Mouse (Mus musculus) embryo, embryonic 11 days (tissue): ENCODE measurements around the gene Zfp292.

Source experiments
- DNase-seq: peaks from one replicate; pipeline ENCODE4 v3.0.0-alpha.2; 2015

Gene Zfp292

DNA sequence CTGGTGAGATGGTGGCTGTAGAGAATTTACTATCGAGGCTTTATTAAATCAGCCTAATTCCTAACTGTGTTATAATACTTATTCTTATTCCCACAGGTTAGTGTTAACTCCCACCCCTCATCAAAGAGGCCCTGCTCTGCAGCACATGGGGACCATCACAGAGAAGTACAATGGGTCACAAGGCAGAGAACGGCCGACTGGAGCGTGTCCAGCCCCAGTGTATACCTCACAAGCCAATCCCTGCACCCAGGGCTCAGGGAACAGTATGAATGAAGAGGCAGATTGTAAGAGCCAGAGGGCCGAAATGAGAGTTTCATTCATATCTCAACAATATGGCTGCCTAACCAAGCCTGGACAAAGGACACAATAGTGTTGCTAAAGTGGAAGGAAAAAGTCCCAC, 86.5 kb downstream of the Zfp292 start:
- DNase-seq, result no peak

DNA sequence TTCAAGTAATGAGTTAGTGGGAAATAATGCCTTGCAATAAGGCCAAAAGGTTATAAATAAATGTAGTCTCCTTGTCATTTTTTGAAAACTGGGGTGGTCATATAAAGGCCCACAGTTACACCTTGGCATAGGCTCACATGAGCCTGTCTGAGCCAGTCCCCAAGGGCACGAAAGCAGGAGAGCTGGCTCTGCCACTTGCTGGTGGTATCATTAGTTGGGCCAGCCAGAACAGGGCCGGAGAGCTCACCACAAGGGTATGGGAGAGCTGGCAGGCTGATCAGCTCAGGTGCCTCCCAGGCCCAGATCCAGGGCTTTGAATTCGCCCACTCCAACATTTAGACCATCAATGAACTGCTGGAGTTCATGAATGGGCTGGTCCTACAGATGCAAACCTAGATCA, 96.3 kb downstream of the Zfp292 start:
- DNase-seq, result no peak

DNA sequence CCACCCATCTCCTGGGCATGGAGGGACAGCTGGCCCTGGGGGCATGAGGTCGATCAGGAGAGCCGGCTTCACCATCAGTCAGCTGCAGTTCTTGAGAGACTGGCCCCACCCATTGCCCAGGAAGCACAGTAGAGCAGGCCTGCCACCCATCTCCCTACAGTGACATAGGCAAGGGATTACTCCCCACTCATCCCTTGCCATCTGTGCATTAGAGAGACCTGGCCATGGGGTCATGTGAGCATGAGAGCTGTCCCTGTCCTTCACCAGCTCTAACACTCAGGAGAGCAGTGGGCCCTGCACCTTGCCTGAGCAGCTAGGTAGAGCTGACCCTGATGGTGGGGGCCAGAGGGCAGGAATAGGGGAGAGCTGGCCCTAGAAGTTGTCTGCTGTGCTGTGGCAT, 97.1 kb downstream of the Zfp292 start:
- DNase-seq, result no peak

DNA sequence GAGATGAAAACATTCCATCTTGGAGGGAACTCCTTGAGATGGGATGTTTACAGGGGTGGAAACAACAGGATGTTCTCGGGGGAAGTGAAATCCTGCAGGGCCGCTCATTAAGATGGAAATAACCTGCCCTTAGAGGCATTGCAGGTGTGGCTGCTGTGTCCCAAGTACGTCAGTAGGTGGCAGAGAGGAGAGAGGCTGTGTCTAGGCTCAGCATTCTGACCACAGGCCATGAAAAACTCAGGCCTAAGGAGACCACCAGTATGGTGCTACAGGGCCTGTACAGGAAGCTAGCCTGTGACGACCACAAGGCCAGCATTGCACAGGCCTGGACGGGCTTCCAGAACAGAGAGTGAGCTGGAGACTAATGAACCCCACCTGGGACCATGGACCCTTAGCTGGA, 97.9 kb downstream of the Zfp292 start:
- no peak for DNase-seq

DNA sequence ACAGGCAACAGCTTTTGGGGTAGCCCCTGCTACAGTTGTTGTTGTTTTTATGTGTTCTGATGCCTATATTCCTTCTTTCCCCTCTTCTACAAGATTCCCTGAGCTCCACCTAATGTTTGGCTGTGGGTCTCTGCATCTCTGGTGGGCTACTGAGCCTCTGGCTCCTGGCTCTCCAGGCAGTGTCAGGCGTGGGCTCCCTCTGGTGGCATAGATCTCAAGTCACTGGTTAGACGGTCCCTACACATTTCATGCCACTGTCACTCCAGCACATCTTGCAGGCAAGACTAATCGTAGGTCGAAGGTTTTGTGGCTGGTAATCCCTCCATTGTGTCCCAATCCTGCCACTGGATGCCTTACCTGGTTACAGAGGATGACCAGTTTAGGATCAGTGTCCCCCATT, 100.0 kb downstream of the Zfp292 start:
- peak; percentile 37 for DNase-seq

DNA sequence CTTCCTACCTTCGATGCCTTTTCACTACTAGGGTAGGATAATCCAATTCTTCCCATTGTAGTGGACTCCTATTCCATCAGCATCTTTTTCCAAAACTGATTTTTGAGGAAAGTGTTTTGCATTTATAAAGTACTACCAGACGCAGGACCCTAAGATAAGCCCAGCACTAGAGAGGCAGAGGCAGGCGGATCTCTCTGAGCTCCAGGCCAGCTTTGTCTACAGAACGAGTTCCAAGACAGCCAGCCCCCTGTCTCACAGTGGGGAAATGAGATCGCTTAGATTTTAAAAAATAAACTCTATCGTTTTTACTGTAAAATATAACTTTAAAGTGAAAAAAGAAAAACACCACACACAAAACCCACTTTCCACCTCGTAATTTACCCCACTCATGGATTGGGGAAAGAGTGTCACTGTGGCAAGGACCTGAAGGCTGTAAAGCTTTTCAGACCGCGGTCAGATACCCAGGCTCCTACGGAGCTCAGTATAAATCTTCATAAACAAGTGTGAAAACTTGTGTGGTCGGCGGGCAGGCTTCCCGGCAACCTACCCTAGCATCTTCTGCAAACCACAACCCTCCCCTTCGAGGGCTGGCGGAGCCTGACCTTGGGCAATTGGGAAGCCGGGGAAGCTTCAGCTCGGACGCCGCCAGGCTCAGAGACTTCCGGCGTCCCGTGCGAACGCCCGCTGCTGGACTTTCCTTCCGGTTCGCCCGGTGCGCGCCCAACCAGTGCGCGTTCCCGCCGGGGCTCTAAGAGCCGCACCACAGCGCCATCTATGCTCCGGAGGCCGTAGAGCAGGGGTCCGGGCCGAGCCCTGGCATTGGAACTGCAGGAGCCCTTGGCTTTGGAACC, 104.9 kb downstream of the Zfp292 start, which contains the start of gene Smim8:
Gene Smim8 (minus strand): TSS at position 747 of the 851 bp plus-strand sequence.
- peak; percentile 97 for DNase-seq

DNA sequence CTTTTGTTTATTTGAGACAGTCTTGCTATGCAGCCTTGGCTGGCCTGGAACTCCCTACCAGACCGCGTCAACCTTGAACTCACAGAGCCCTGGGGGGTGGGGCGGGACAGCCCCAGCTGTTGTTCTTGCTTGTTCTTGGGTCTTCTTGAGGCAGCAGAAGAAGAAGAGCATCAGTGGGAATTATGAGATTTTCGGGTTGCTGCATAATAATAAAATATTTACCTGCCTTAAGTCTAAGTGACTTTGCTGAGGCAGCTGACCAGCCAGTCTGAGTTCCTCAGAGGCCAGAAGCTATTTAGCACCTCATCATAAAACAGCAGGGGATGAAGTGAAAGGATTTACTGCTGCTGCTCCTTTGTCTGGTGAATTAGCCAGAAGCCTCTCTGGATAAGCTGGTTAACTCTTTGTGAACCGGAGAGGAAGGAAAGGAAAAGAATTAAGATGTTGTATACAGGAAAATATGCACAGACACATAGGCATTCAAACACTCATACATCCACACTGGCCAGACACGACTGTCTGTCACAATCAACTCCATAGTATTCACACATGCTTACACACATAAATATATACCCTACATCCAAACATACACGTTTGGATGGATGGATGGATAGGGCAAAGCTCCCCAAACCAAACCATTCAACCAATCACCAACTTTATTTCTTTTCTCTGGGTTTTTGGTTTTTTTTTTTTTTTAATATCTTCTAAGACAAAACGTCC, 110.9 kb downstream of the Zfp292 start:
- DNase-seq, result peak; percentile 68

DNA sequence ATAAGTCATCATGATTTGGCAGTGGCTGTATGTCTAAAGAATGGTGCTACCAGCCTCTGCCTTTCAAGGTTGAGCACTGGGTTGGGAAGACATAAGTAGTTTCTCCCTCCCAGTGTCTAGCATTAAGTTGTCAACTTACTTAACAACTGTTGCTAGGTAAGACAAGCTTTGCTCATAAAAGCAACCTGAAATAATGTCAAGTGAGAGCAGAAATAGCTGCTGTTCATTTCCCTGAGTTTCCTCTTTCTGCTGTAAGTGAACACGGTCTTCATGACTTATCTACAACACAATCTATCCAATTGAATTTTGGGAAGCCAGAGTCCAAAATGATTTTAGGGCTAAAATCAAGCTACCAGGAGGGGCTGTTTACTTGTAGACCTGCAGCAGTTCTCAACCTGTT, 126.6 kb downstream of the Zfp292 start, which contains the start of gene Gm136:
Gene Gm136 (minus strand): TSS at position 101 of the 400 bp plus-strand sequence.
- no peak for DNase-seq
